Mouse (Mus musculus): ENCODE results near the gene Dtx3.

GRCm38 (mm10) chr10:127165354-127165653 is 30.2 kb downstream of the Dtx3 start:
- TF ChIP-seq POLR2A (IDR thresholded peaks at IDR 0.05; ENCODE audit: insufficient read depth, low read length) = no peak
- no peak for TF ChIP-seq CTCF (IDR thresholded peaks at IDR 0.05; ENCODE audit: low read depth, low read length)
